In genomic region chr1:56753283-56753682, GRCm38 (mm10) we compare ENCODE assay signal across 24 mouse cellular contexts.
DNase-seq lines count a peak whose midpoint lies in the region; ATAC-seq and TF ChIP-seq lines count a peak whose summit lies in the region.
"Had no signal": no experiment of that assay in that cellular context is flagged by ENCODE, and none has a peak within 500 bp of the region (broad histone marks: within the 10 kb centered on the region; RNA-seq: fewer than 3 reads in every experiment).

No protein-coding gene starts in this region.

- H3K27me3 ChIP-seq in liver, postnatal 0 days (ENCODE audit: insufficient read depth, low read length), result no peaks in the 10 kb centered on the region
- no peaks in the 10 kb centered on the region for H3K27me3 ChIP-seq in liver, embryonic 12.5 days (replicated peaks)
- H3K27me3 ChIP-seq in ES-Bruce4 (ENCODE audit: control insufficient read depth, insufficient read depth, low read length, poor library complexity, severe bottlenecking), result no peaks in the 10 kb centered on the region; the same call in 1 of the 2 replicates
- no peaks in the 10 kb centered on the region for H3K27me3 ChIP-seq in limb, embryonic 10.5 days (ENCODE audit: low read depth, poor library complexity, severe bottlenecking)
- H3K27me3 ChIP-seq: embryonic facial prominence, embryonic 15.5 days; midbrain, embryonic 15.5 days; neural tube, embryonic 13.5 days had no signal

- no peaks in the 10 kb centered on the region for H3K36me3 ChIP-seq in liver, postnatal 0 days (replicated peaks; ENCODE audit: insufficient read depth, low read length)
- H3K36me3 ChIP-seq in liver, embryonic 12.5 days, result no peaks in the 10 kb centered on the region
- H3K36me3 ChIP-seq in ES-Bruce4 (ENCODE audit: control insufficient read depth, insufficient read depth, low read length, poor library complexity, severe bottlenecking), result no peaks in the 10 kb centered on the region
- H3K36me3 ChIP-seq in limb, embryonic 10.5 days, result no peaks in the 10 kb centered on the region
- H3K36me3 ChIP-seq: embryonic facial prominence, embryonic 15.5 days; heart, embryonic 10.5 days; midbrain, embryonic 15.5 days; neural tube, embryonic 13.5 days had no signal

- TF ChIP-seq EP300 in liver, postnatal 0 days (IDR thresholded peaks at IDR 0.05; ENCODE audit: low read depth), result no peak
- TF ChIP-seq EP300 in ES-Bruce4 (IDR thresholded peaks at IDR 0.05; ENCODE audit: insufficient read depth, low read depth, low read length), result no peak

- H3K4me2 ChIP-seq in liver, postnatal 0 days (ENCODE audit: low read depth, low read length), result no peak overlapping the region
- H3K4me2 ChIP-seq in liver, embryonic 12.5 days, result no peak overlapping the region
- H3K4me2 ChIP-seq: embryonic facial prominence, embryonic 15.5 days; hindbrain, embryonic 14.5 days; midbrain, embryonic 15.5 days; neural tube, embryonic 13.5 days had no signal

- H3K4me3 ChIP-seq in liver, postnatal 0 days (ENCODE audit: low read depth, low read length), result no peak overlapping the region
- H3K4me3 ChIP-seq in liver, embryonic 12.5 days, result no peak overlapping the region
- H3K4me3 ChIP-seq in ES-Bruce4 (ENCODE audit: low read depth, low read length), result no peak overlapping the region
- no peak overlapping the region for H3K4me3 ChIP-seq in limb, embryonic 10.5 days
- H3K4me3 ChIP-seq: embryonic facial prominence, embryonic 15.5 days; heart, embryonic 10.5 days; layer of hippocampus, adult 2 months; midbrain, embryonic 15.5 days; neural tube, embryonic 13.5 days had no signal

- H3K27ac ChIP-seq in liver, postnatal 0 days (ENCODE audit: low read depth), result no peak overlapping the region
- no peak overlapping the region for H3K27ac ChIP-seq in liver, embryonic 12.5 days
- no peak overlapping the region for H3K27ac ChIP-seq in ES-Bruce4 (ENCODE audit: insufficient read depth, low read length)
- H3K27ac ChIP-seq in limb, embryonic 10.5 days, result no peak overlapping the region
- H3K27ac ChIP-seq: embryonic facial prominence, embryonic 15.5 days; heart, embryonic 10.5 days; hindbrain, embryonic 14.5 days; layer of hippocampus, adult 2 months; liver, embryonic 14.5 days; midbrain, embryonic 15.5 days; neural tube, embryonic 13.5 days had no signal

- H3K9me3 ChIP-seq in liver, postnatal 0 days (ENCODE audit: low read length), result no peaks in the 10 kb centered on the region
- H3K9me3 ChIP-seq in liver, embryonic 12.5 days (replicated peaks), result no peaks in the 10 kb centered on the region
- H3K9me3 ChIP-seq in ES-Bruce4 (replicated peaks; ENCODE audit: control insufficient read depth, insufficient read depth, low read length, poor library complexity, severe bottlenecking), result no peaks in the 10 kb centered on the region
- H3K9me3 ChIP-seq in limb, embryonic 10.5 days (replicated peaks), result no peaks in the 10 kb centered on the region
- H3K9me3 ChIP-seq: embryonic facial prominence, embryonic 15.5 days; heart, embryonic 10.5 days; midbrain, embryonic 15.5 days; neural tube, embryonic 13.5 days had no signal

- ATAC-seq in liver, postnatal 0 days, result no peak
- no peak for ATAC-seq in liver, embryonic 12.5 days
- no peak for ATAC-seq in granulocyte monocyte progenitor cell, adult 5-6 weeks (replicated peaks; ENCODE audit: poor library complexity, severe bottlenecking)
- ATAC-seq: forebrain, embryonic 14.5 days; inflammation-experienced regulatory T-cells, adult 6 months; midbrain, embryonic 15.5 days had no signal

- no peak for TF ChIP-seq POLR2A in ES-Bruce4 (IDR thresholded peaks at IDR 0.05; ENCODE audit: insufficient read depth, low read length)

- peak; percentile 46 for TF ChIP-seq CTCF in liver, postnatal 0 days (IDR thresholded peaks at IDR 0.05; ENCODE audit: low read depth)
- TF ChIP-seq CTCF in ES-Bruce4 (IDR thresholded peaks at IDR 0.05; ENCODE audit: low read depth, low read length), result peak; percentile 57

- no peak for DNase-seq in liver, postnatal 0 days
- DNase-seq in A20 (ENCODE audit: low read depth, low spot score) (peak; percentile 33), ZHBTc4 (ENCODE audit: low read depth, low spot score) (peak; percentile 38)
- no peak for DNase-seq in left cerebral cortex, adult 11 months (ENCODE audit: low spot score)
- no peak for DNase-seq in limb, embryonic 10.5 days (ENCODE audit: low spot score)
- DNase-seq: adrenal gland, postnatal 36 days; cerebellum, adult 11 months; cerebellum, adult 9-11 months; heart, postnatal 4 days; kidney, adult 9 months; kidney, postnatal 25 days; lung, postnatal 14 days had no signal

- no peak overlapping the region for H3K9ac ChIP-seq in liver, postnatal 0 days (replicated peaks)
- H3K9ac ChIP-seq in liver, embryonic 12.5 days, result no peak overlapping the region
- H3K9ac ChIP-seq in ES-Bruce4 (ENCODE audit: low read depth, poor library complexity, severe bottlenecking), result no peak overlapping the region
- H3K9ac ChIP-seq: embryonic facial prominence, embryonic 15.5 days; hindbrain, embryonic 14.5 days; liver, embryonic 14.5 days; midbrain, embryonic 15.5 days; neural tube, embryonic 13.5 days had no signal

- 32% methylated on average over 1 of the region's 1 CpGs for WGBS in liver, postnatal 0 days (ENCODE audit: insufficient replicate concordance)
- WGBS in liver, embryonic 12.5 days (ENCODE audit: insufficient replicate concordance), result 5% methylated on average over 1 of the region's 1 CpGs
- 41% methylated on average over 1 of the region's 1 CpGs for WGBS in limb, embryonic 10.5 days

- H3K4me1 ChIP-seq in liver, postnatal 0 days (ENCODE audit: insufficient read depth), result no peaks in the 10 kb centered on the region
- no peaks in the 10 kb centered on the region for H3K4me1 ChIP-seq in liver, embryonic 12.5 days
- no peaks in the 10 kb centered on the region for H3K4me1 ChIP-seq in ES-Bruce4 (ENCODE audit: control insufficient read depth, insufficient read depth, low read length)
- 0 out of 2 replicates have a peak, but pooled peaks cover 4% of the 10 kb centered on the region for H3K4me1 ChIP-seq in limb, embryonic 10.5 days
- H3K4me1 ChIP-seq: embryonic facial prominence, embryonic 15.5 days; heart, embryonic 10.5 days; midbrain, embryonic 15.5 days; neural tube, embryonic 13.5 days had no signal

Comparison
In these comparisons a context has a peak if more than half of its experiments do, and no peak if none do; other contexts are left out.
1. DNase-seq: peak in A20 (single experiment) and ZHBTc4 (single experiment); none in liver, postnatal 0 days (single experiment), left cerebral cortex, adult 11 months (single experiment) and limb, embryonic 10.5 days (single experiment).